Mouse (Mus musculus): ENCODE results near the gene Gm49337. TPM values are rescaled to one million over a fixed set of nuclear protein-coding genes. Genes with fewer than 3 reads are reported as not detected.

Gene Gm49337
- total and polyA plus RNA-seq, 2 experiments from 2014 or later = not detected

DNA sequence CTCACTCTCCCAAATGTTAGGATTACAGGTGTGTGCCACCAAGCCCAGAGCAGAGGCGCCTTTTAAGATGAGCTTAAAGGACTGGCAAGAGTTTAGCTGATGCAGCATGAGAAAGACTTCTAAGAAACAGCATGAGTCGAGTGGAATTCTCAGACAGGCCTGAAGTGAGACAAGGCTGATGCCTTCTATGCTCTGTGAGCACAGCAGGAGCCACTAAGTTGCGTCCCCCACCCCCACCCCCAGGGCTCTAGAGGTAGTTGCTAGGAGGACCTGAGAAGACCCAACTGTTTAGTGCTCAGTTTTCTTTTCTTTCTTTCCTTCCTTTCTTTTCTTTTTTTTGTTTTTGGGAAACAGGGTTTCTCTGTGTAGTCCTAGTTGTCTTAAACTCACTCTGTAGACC lies 8.9 kb downstream of the Gm49337 start:
- DNase-seq (no peak), ATAC-seq (no peak)
- Histone ChIP-seq H3K4me3 (ENCODE audit: low read depth, low read length) (no peak overlapping the region), H3K9ac (no peak overlapping the region), H3K27me3 (ENCODE audit: insufficient read depth, low read length) (no peaks in the 10 kb centered on the region), H3K36me3 (ENCODE audit: insufficient read depth) (no peaks in the 10 kb centered on the region), H3K4me1 (ENCODE audit: insufficient read depth) (0 out of 2 replicates have a peak, but pooled peaks cover 2% of the 10 kb centered on the region), H3K4me2 (ENCODE audit: low read depth) (no peak overlapping the region), H3K9me3 (ENCODE audit: low read length) (no peaks in the 10 kb centered on the region), H3K27ac (ENCODE audit: low read depth, low read length) (no peak overlapping the region)
- WGBS = 32% methylated on average over 3 of the region's 3 CpGs
- no peak for TF ChIP-seq CTCF (IDR thresholded peaks at IDR 0.05; ENCODE audit: low read depth)

DNA sequence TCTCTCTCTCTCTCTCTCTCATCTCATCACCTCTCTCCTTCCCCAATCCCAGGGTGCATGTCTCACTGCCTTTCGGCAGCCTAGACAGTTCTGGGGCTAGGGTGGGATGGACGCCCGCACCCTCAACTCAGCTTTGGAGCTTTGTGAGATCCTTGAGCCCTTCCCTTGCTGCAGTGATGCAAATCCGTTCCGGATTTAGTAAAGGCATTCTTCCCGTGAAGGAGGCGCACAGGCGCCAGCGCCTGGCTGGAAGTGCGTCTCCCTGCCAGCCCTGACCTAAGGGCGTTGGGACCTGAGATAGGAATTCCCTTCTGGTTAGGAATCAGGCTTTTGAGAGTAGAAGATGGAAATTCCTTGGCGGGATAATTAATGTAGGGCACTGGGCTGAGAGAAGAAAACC lies 9.6 kb downstream of the Gm49337 start:
- H3K27me3 ChIP-seq (ENCODE audit: insufficient read depth, low read length) = no peaks in the 10 kb centered on the region
- H3K9me3 ChIP-seq (ENCODE audit: low read length) = no peaks in the 10 kb centered on the region
- no peaks in the 10 kb centered on the region for H3K4me1 ChIP-seq (ENCODE audit: insufficient read depth)
- H3K27ac ChIP-seq (ENCODE audit: low read depth, low read length) = no peak overlapping the region
- DNase-seq (no peak), ATAC-seq (no peak)
- WGBS = 4% methylated on average over 12 of the region's 12 CpGs
- H3K4me2 ChIP-seq (ENCODE audit: low read depth) = peak overlapping the region; percentile 33
- no peak for TF ChIP-seq CTCF (IDR thresholded peaks at IDR 0.05; ENCODE audit: low read depth)
- H3K36me3 ChIP-seq (ENCODE audit: insufficient read depth) = no peaks in the 10 kb centered on the region
- H3K9ac ChIP-seq = 0 out of 2 replicates have a peak overlapping the region, but pooled peaks have one; percentile 2
- no peak overlapping the region for H3K4me3 ChIP-seq (ENCODE audit: low read depth, low read length)

DNA sequence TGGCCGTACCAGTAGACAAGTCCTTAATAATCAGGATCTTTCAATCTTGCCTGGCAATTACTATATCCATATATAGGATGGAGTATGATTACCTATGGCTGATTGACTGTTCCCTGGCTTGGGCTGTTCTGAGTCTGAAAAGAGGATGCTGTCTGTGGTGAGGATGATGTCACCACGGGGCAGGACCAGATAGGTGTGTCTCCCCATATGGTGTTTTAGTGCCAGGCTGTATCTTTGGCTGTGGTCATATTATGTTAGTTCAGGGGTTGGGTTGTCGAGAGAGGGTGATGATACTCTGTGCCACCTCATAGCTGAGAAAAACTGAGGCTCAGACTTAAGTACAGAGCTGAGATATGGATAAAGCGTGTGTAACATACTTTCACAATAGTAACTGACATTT lies 11.9 kb downstream of the Gm49337 start:
- ATAC-seq = no peak

DNA sequence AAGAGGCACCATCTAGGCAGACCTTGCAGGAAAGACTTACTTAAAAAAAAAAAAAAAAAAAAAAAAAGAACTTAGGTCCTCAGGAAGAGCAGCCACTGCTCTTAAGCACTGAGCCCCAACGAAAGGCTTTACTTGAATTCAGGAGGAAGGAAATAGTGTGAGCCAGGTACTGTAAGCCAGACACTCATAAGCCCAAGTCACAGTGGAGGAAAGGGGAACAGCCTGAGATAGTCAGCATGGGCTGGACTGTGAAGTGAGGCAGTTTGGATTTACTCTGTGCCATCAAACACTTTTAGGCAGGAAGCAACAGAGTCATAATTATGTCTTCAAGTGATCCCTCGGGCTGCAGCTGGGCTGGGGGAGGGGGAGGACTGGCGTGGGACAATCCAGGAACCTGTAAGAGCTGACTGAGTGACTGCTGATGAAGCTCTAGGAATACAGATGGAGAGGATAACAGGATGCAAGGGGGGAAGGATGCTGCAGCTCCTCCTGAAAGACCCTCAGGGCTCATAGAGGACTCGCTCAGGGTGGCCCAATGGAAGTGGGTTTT lies 19.2 kb downstream of the Gm49337 start:
- Histone ChIP-seq H3K4me1 (ENCODE audit: insufficient read depth) (no peaks in the 10 kb centered on the region), H3K4me3 (ENCODE audit: low read depth, low read length) (no peak overlapping the region), H3K9me3 (ENCODE audit: low read length) (no peaks in the 10 kb centered on the region), H3K9ac (no peak overlapping the region), H3K36me3 (ENCODE audit: insufficient read depth) (no peaks in the 10 kb centered on the region), H3K4me2 (ENCODE audit: low read depth) (no peak overlapping the region), H3K27me3 (ENCODE audit: insufficient read depth, low read length) (no peaks in the 10 kb centered on the region), H3K27ac (ENCODE audit: low read depth, low read length) (no peak overlapping the region)
- ATAC-seq = peak; percentile 14; the same call in 1 of the 2 replicates
- WGBS = 59% methylated on average over 4 of the region's 4 CpGs
- DNase-seq = peak; percentile 22
- no peak for TF ChIP-seq CTCF (IDR thresholded peaks at IDR 0.05; ENCODE audit: low read depth)

More for the DNA sequence above, 11.9 kb downstream of the Gm49337 start:
- TF ChIP-seq CTCF (IDR thresholded peaks at IDR 0.05; ENCODE audit: low read depth) = no peak
- H3K4me3 ChIP-seq (ENCODE audit: low read depth, low read length) = no peak overlapping the region
- no peaks in the 10 kb centered on the region for H3K36me3 ChIP-seq (ENCODE audit: insufficient read depth)
- no peaks in the 10 kb centered on the region for H3K9me3 ChIP-seq (ENCODE audit: low read length)
- no peak for DNase-seq
- H3K27ac ChIP-seq (ENCODE audit: low read depth, low read length) = no peak overlapping the region
- H3K9ac ChIP-seq = no peak overlapping the region
- H3K4me1 ChIP-seq (ENCODE audit: insufficient read depth) = no peaks in the 10 kb centered on the region
- WGBS = 87% methylated on average over 4 of the region's 4 CpGs
- H3K4me2 ChIP-seq (ENCODE audit: low read depth) = no peak overlapping the region
- H3K27me3 ChIP-seq (ENCODE audit: insufficient read depth, low read length) = no peaks in the 10 kb centered on the region

DNA sequence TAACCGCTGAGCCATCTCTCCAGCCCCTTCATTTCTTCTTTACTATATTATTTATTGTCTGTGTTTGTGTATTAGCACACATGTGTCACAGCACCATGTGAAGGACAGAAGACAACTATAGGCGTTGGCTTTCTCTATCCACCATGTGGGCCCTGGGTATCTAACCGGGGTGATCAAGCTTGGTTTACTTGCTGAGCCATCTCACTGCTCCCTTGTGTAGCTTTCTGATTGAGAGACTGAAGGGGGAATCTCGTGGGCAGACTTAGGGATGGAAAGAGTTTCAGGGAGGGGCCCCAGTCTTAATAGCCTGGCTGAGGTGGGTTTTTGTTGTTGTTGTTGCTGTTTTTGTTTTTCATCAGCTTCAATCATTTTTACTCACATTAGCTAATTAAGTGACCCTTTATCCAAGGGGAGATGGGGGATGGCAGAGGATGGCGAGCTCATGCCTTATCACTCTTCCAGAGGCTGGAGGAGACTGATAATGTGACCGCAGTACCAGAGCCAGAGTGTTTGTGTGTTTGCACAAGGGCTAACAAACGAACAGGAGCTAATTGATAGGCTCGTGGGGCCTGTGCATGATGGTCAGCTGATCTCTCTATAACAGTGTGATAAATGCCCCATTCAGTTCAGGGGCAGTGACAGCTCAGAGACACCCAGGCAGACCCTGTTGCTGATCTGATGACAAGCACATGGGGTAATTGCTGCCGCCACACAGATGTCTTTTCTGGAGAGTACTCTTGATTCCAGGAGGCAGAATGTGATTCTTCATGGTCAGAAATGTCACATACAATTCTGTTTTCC lies 20.6 kb downstream of the Gm49337 start:
- Histone ChIP-seq H3K4me2 (ENCODE audit: low read depth) (no peak overlapping the region), H3K9me3 (ENCODE audit: low read length) (no peaks in the 10 kb centered on the region), H3K27ac (ENCODE audit: low read depth, low read length) (no peak overlapping the region), H3K4me3 (ENCODE audit: low read depth, low read length) (no peak overlapping the region), H3K9ac (no peak overlapping the region), H3K36me3 (ENCODE audit: insufficient read depth) (no peaks in the 10 kb centered on the region), H3K27me3 (ENCODE audit: insufficient read depth, low read length) (no peaks in the 10 kb centered on the region), H3K4me1 (ENCODE audit: insufficient read depth) (no peaks in the 10 kb centered on the region)
- DNase-seq = no peak
- WGBS = 59% methylated on average over 9 of the region's 9 CpGs
- no peak for TF ChIP-seq CTCF (IDR thresholded peaks at IDR 0.05; ENCODE audit: low read depth)
- no peak for ATAC-seq

DNA sequence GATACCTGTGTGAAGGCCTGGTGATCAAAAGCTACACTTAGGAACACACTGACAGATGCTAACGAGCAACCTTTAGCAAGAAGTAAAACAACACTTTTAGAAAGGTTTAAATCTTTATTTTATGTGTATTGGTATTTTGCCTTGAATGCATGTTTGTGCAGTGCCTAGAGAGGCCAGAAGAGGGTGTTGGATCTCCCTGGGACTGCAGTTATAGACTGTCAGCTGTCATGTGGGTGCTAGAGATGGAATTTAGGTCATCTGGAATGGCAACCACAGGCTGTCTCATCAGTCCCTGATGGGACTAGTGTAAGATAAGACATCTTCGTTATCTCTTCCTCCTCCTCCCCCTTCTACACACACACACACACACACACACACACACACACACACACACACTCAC lies 25.2 kb downstream of the Gm49337 start:
- H3K4me1 ChIP-seq (ENCODE audit: insufficient read depth) = no peaks in the 10 kb centered on the region
- 76% methylated on average over 2 of the region's 2 CpGs for WGBS

DNA sequence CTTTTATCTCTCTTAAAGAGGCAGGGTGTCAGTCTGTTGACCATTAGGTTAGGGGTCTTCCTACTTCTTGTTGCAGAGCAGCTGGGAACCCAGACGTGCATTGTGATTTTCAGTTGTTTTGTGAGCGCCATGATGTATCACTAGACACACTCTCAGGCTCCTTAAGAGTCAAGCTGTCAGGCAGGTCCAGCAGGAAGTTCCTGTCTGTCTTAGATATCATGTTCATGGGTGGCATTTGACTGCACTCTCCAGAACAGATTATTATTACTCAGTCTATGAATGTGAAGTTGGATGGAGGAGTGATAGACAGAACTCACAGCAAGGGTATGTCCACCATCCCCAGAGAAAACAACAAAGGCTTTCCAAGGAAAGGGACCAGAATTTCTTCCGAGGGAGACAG lies 31.2 kb downstream of the Gm49337 start:
- 75% methylated on average over 3 of the region's 3 CpGs for WGBS
- no peak overlapping the region for H3K4me2 ChIP-seq (ENCODE audit: low read depth)
- H3K36me3 ChIP-seq (ENCODE audit: insufficient read depth) = no peaks in the 10 kb centered on the region
- H3K4me3 ChIP-seq (ENCODE audit: low read depth, low read length) = no peak overlapping the region
- H3K4me1 ChIP-seq (ENCODE audit: insufficient read depth) = no peaks in the 10 kb centered on the region
- ATAC-seq (no peak), DNase-seq (no peak)
- H3K9ac ChIP-seq = no peak overlapping the region
- H3K27me3 ChIP-seq (ENCODE audit: insufficient read depth, low read length) = no peaks in the 10 kb centered on the region
- H3K9me3 ChIP-seq (ENCODE audit: low read length) = no peaks in the 10 kb centered on the region
- TF ChIP-seq CTCF (IDR thresholded peaks at IDR 0.05; ENCODE audit: low read depth) = no peak
- H3K27ac ChIP-seq (ENCODE audit: low read depth, low read length) = no peak overlapping the region

More for the DNA sequence above, 25.2 kb downstream of the Gm49337 start:
- no peak overlapping the region for H3K27ac ChIP-seq (ENCODE audit: low read depth, low read length)
- H3K36me3 ChIP-seq (ENCODE audit: insufficient read depth) = no peaks in the 10 kb centered on the region
- TF ChIP-seq CTCF (IDR thresholded peaks at IDR 0.05; ENCODE audit: low read depth) = peak; percentile 30
- DNase-seq (no peak), ATAC-seq (no peak)
- H3K4me2 ChIP-seq (ENCODE audit: low read depth) = no peak overlapping the region
- H3K9ac ChIP-seq = no peak overlapping the region
- H3K9me3 ChIP-seq (ENCODE audit: low read length) = no peaks in the 10 kb centered on the region
- no peaks in the 10 kb centered on the region for H3K27me3 ChIP-seq (ENCODE audit: insufficient read depth, low read length)
- no peak overlapping the region for H3K4me3 ChIP-seq (ENCODE audit: low read depth, low read length)

All from forebrain, postnatal 0 days (tissue).